Mouse (Mus musculus) MEL (cell line): ENCODE results near the gene Ticam1.

Experiments
- CTCF ChIP-seq, 3 experiments: IDR thresholded peaks in 2 of 3; conservative IDR thresholded peaks in 1 of 3; 2 replicates each; pipeline ENCODE4 v1.5.1; 2011 to 2012; ENCODE audit warnings: low read length in 3 of 3, low read depth in 2 of 3, mild to moderate bottlenecking in 2 of 3, improper control_type of control experiment in 1 of 3, inconsistent platforms in 1 of 3, mixed read lengths in 1 of 3, moderate library complexity in 1 of 3; ENCODE audit not compliant: control insufficient read depth in 1 of 3, insufficient read depth in 1 of 3, poor library complexity in 1 of 3, severe bottlenecking in 1 of 3
- EP300 ChIP-seq, 2 experiments: IDR thresholded peaks; 2 replicates each; pipeline ENCODE4 v1.6.1; 2011; ENCODE audit warnings: improper control_type of control experiment in 2 of 2, low read length in 2 of 2, low read depth in 1 of 2, mild to moderate bottlenecking in 1 of 2
- KAT2A ChIP-seq: conservative IDR thresholded peaks from 2 replicates; pipeline ENCODE4 v1.6.1; 2012; ENCODE audit warnings: low read depth, low read length, improper control_type of control experiment, inconsistent platforms
- NRF1 ChIP-seq: IDR thresholded peaks from 2 replicates; pipeline ENCODE4 v1.6.1; 2014; ENCODE audit warnings: low read depth, mild to moderate bottlenecking, inconsistent platforms, low read length, improper control_type of control experiment, moderate library complexity; ENCODE audit not compliant: poor library complexity, insufficient read depth, severe bottlenecking
- POLR2A ChIP-seq, 2 experiments: IDR thresholded peaks; 2 replicates each; pipeline ENCODE4 v1.6.1; 2011 to 2012; ENCODE audit warnings: low read length in 2 of 2, mild to moderate bottlenecking in 2 of 2, control low read depth in 1 of 2, improper control_type of control experiment in 1 of 2, low read depth in 1 of 2, moderate library complexity in 1 of 2; ENCODE audit not compliant: control insufficient read depth in 1 of 2, insufficient read depth in 1 of 2, poor library complexity in 1 of 2
- POLR2AphosphoS2 ChIP-seq: IDR thresholded peaks from 2 replicates; pipeline ENCODE4 v1.6.1; 2011; ENCODE audit warnings: low read length, improper control_type of control experiment
- POLR2AphosphoS5 ChIP-seq: IDR thresholded peaks from 2 replicates; pipeline ENCODE4 v1.6.1; 2012; ENCODE audit warnings: low read depth, borderline replicate concordance, mild to moderate bottlenecking, inconsistent platforms, low read length, moderate library complexity, mixed read lengths
- RCOR1 ChIP-seq: IDR thresholded peaks from 2 replicates; pipeline ENCODE4 v1.6.1; 2012; ENCODE audit warnings: low read depth, mild to moderate bottlenecking, inconsistent platforms, low read length, improper control_type of control experiment
- ZKSCAN1 ChIP-seq: IDR thresholded peaks from 2 replicates; pipeline ENCODE4 v1.6.1; 2012; ENCODE audit warnings: low read depth, mild to moderate bottlenecking, inconsistent platforms, low read length, improper control_type of control experiment, moderate library complexity

- TF ChIP-seq POLR2AphosphoS5 = no peak
- no peak for TF ChIP-seq POLR2A (IDR thresholded peaks at IDR 0.05; ENCODE audit: control insufficient read depth in 1 of 2, insufficient read depth in 1 of 2, low read depth in 1 of 2, low read length in 2 of 2, poor library complexity in 1 of 2)
- TF ChIP-seq NRF1 = no peak
- TF ChIP-seq CTCF (IDR thresholded peaks at IDR 0.05 in 2 of 3, conservative IDR thresholded peaks at IDR 0.05 in 1 of 3; ENCODE audit: control insufficient read depth in 1 of 3, insufficient read depth in 1 of 3, low read depth in 2 of 3, low read length in 3 of 3, poor library complexity in 1 of 3, severe bottlenecking in 1 of 3) = no peak
- no peak for TF ChIP-seq ZKSCAN1
- no peak for TF ChIP-seq POLR2AphosphoS2
- TF ChIP-seq RCOR1 = no peak
- TF ChIP-seq EP300 (IDR thresholded peaks at IDR 0.05; ENCODE audit: low read depth in 1 of 2, low read length in 2 of 2) = no peak
- no peak for TF ChIP-seq KAT2A
Measured at GRCm38 (mm10) chr17:56233389-56233788, 43.2 kb downstream of the Ticam1 start.
